Mouse (Mus musculus) myocyte (in vitro differentiated cells): Measurements from ENCODE around the gene Aip. TPM values are rescaled to one million over a fixed set of nuclear protein-coding genes. Genes with fewer than 3 reads are reported as not detected.

Source experiments
- H3K27me3 ChIP-seq: one replicate; pipeline ENCODE4 v1.6.1; 2011; ENCODE audit not compliant: control insufficient read depth, insufficient read depth, insufficient read length
- H3K36me3 ChIP-seq: one replicate; pipeline ENCODE4 v1.6.1; 2011; ENCODE audit not compliant: control insufficient read depth, insufficient read depth
- H3K4me2 ChIP-seq: one replicate; pipeline ENCODE4 v1.6.1; 2011; ENCODE audit warnings: low read depth, control low read depth
- H3K4me3 ChIP-seq: one replicate; pipeline ENCODE4 v1.5.1; 2011; ENCODE audit warnings: mild to moderate bottlenecking, control low read depth, moderate library complexity
- H3K79me2 ChIP-seq: one replicate; pipeline ENCODE4 v1.6.1; 2011; ENCODE audit not compliant: control insufficient read depth, insufficient read depth
- H3ac ChIP-seq: one replicate; pipeline ENCODE4 v1.6.1; 2011; ENCODE audit not compliant: control insufficient read depth, insufficient read length
- CEBPB ChIP-seq: IDR thresholded peaks from 2 replicates; pipeline ENCODE4 v1.6.1; 2011; ENCODE audit warnings: mild to moderate bottlenecking, moderate library complexity; ENCODE audit not compliant: poor library complexity, insufficient read depth, severe bottlenecking
- E2F4 ChIP-seq: IDR thresholded peaks from one replicate; pipeline ENCODE4 v1.6.1; 2011; ENCODE audit warnings: mild to moderate bottlenecking, control low read depth, moderate library complexity; ENCODE audit not compliant: insufficient read depth
- MAX ChIP-seq: IDR thresholded peaks from one replicate; pipeline ENCODE4 v1.6.1; 2011; ENCODE audit warnings: low read depth, mild to moderate bottlenecking, control low read depth
- MYOD1 ChIP-seq, 3 experiments: IDR thresholded peaks; one replicate each; pipeline ENCODE4 v1.6.1; 2011; ENCODE audit warnings: control low read depth in 2 of 3, low read depth in 2 of 3, mild to moderate bottlenecking in 2 of 3, moderate library complexity in 1 of 3; ENCODE audit not compliant: insufficient read length in 2 of 3, control insufficient read depth in 1 of 3
- MYOG ChIP-seq, 3 experiments: IDR thresholded peaks; one replicate each; pipeline ENCODE4 v1.6.1; 2011; ENCODE audit warnings: control low read depth in 2 of 3, low read depth in 2 of 3, mild to moderate bottlenecking in 2 of 3; ENCODE audit not compliant: insufficient read length in 2 of 3, control insufficient read depth in 1 of 3, insufficient read depth in 1 of 3
- POLR2A ChIP-seq: IDR thresholded peaks from one replicate; pipeline ENCODE4 v1.6.1; 2011; ENCODE audit warnings: low read depth, mild to moderate bottlenecking, control low read depth, moderate library complexity; ENCODE audit not compliant: insufficient read length
- POLR2AphosphoS2 ChIP-seq: IDR thresholded peaks from one replicate; pipeline ENCODE4 v1.6.1; 2011; ENCODE audit warnings: low read depth, control low read depth; ENCODE audit not compliant: insufficient read length
- REST ChIP-seq: IDR thresholded peaks from one replicate; pipeline ENCODE4 v1.6.1; 2011; ENCODE audit warnings: mild to moderate bottlenecking, control low read depth, moderate library complexity; ENCODE audit not compliant: insufficient read depth, insufficient read length
- SRF ChIP-seq: IDR thresholded peaks from one replicate; pipeline ENCODE4 v1.6.1; 2011; ENCODE audit warnings: low read depth; ENCODE audit not compliant: control insufficient read depth, insufficient read length
- TCF12 ChIP-seq: IDR thresholded peaks from one replicate; pipeline ENCODE4 v1.6.1; 2011; ENCODE audit warnings: mild to moderate bottlenecking, control low read depth; ENCODE audit not compliant: poor library complexity, insufficient read depth, severe bottlenecking
- TCF3 ChIP-seq: IDR thresholded peaks from one replicate; pipeline ENCODE4 v1.6.1; 2011; ENCODE audit warnings: low read depth, control low read depth; ENCODE audit not compliant: insufficient read length
- USF1 ChIP-seq: IDR thresholded peaks from one replicate; pipeline ENCODE4 v1.6.1; 2011; ENCODE audit warnings: low read depth, mild to moderate bottlenecking, control low read depth, moderate library complexity
- polyA plus RNA-seq: library from polyadenylated mRNA; unstranded; fragments of >200 nt; fragmentation: generic; extraction: Trizol; gene quantifications from one replicate; pipeline ENCODE4 v1.2.1, GENCODE M21; 2012; ENCODE audit warnings: missing spikeins

Aip gene
- polyA plus RNA-seq, 1 experiment, result 250 TPM

GRCm38 (mm10) chr19:4148819-4149218, 23.2 kb upstream of the Aip start:
- H3K4me2 ChIP-seq, result peak overlapping the region; percentile 82
- TF ChIP-seq POLR2A (no peak), TCF12 (no peak), REST (no peak)

DNA sequence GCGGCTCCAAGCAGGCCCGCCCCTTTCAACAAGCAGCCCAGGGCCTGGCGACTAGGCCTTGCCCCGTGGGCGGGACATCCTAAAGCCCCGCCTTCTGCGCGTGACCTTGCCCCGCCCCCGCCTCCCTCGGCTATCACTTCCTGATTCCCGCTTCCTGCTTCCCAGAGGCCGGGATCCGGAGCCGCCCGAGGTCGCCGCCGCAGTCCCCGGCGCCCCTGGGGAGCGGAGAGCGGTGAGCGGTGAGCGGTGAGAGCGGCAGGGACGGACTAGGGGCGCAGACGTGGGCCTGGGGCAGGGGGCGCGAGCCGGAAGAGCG, 22.8 kb upstream of the Aip start, which contains the start of gene Coro1b:
Coro1b (plus strand) TSS at position 129 of the 316 bp plus-strand sequence.
- H3K79me2 ChIP-seq, result peaks cover 15% of the 10 kb centered on the region
- peaks cover 6% of the 10 kb centered on the region for H3K36me3 ChIP-seq
- TF ChIP-seq REST (no peak), USF1 (peak; percentile 65), POLR2A (peak; percentile 83)
- H3K4me2 ChIP-seq, result peak within 1 kb of the TSS; percentile 86
- H3K27me3 ChIP-seq, result no peaks in the 10 kb centered on the region
- H3ac ChIP-seq, result peak within 1 kb of the TSS; percentile 23
- peak within 1 kb of the TSS; percentile 57 for H3K4me3 ChIP-seq

More at GRCm38 (mm10) chr19:4148819-4149218, 23.2 kb upstream of the Aip start:
- H3ac ChIP-seq, result peak overlapping the region; percentile 23
- H3K36me3 ChIP-seq, result peaks cover 7% of the 10 kb centered on the region
- H3K27me3 ChIP-seq, result no peaks in the 10 kb centered on the region
- H3K79me2 ChIP-seq, result peaks cover 15% of the 10 kb centered on the region
- peak overlapping the region; percentile 57 for H3K4me3 ChIP-seq

GRCm38 (mm10) chr19:4147782-4148490, 22.3 kb upstream of the Aip start:
- Histone ChIP-seq H3K36me3 (peaks cover 6% of the 10 kb centered on the region), H3K79me2 (peaks cover 15% of the 10 kb centered on the region), H3ac (peak overlapping the region; percentile 23), H3K4me3 (peak overlapping the region; percentile 57), H3K27me3 (no peaks in the 10 kb centered on the region), H3K4me2 (peak overlapping the region; percentile 86)
- TF ChIP-seq USF1 (no peak), E2F4 (no peak), MYOG (IDR thresholded peaks at IDR 0.05; ENCODE audit: control insufficient read depth in 1 of 3, insufficient read depth in 1 of 3, insufficient read length in 2 of 3, low read depth in 2 of 3) (no peak), CEBPB (no peak), MYOD1 (IDR thresholded peaks at IDR 0.05; ENCODE audit: control insufficient read depth in 1 of 3, insufficient read length in 2 of 3, low read depth in 2 of 3) (no peak), SRF (no peak), REST (no peak), POLR2A (no peak), MAX (no peak)

DNA sequence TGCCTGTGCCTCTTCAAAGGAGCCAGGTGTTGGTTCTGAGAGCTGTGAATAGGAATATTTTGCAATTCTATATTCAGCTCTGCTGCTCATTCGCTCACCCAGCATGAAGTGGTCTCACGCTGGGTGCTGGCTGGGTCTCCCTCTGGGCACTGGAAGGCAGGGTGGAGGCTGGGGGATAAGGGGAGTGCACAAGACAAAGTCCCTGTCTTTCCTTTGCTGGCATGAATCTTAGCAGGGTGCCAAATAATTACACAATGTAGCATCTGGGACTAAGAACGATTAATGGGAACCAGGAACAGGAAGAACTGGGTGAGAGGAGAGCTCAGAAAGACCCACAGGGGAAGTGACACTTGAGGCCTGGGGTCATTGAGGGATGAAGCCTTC, 21.4 kb upstream of the Aip start:
- Histone ChIP-seq H3K79me2 (peaks cover 15% of the 10 kb centered on the region), H3K4me2 (no peak overlapping the region), H3K27me3 (no peaks in the 10 kb centered on the region), H3K36me3 (peaks cover 6% of the 10 kb centered on the region), H3ac (no peak overlapping the region), H3K4me3 (no peak overlapping the region)
- TF ChIP-seq USF1 (no peak), TCF3 (no peak), POLR2A (no peak), REST (no peak), TCF12 (no peak), MAX (no peak), CEBPB (no peak), SRF (no peak), E2F4 (no peak), POLR2AphosphoS2 (no peak)

- TF ChIP-seq TCF12, result no peak
- no peak for TF ChIP-seq MYOG (IDR thresholded peaks at IDR 0.05; ENCODE audit: control insufficient read depth in 1 of 3, insufficient read depth in 1 of 3, insufficient read length in 2 of 3, low read depth in 2 of 3)
- TF ChIP-seq USF1, result no peak
- TF ChIP-seq MAX, result no peak
- TF ChIP-seq SRF, result no peak
- no peak for TF ChIP-seq E2F4
- no peak for TF ChIP-seq CEBPB
- TF ChIP-seq MYOD1 (IDR thresholded peaks at IDR 0.05; ENCODE audit: control insufficient read depth in 1 of 3, insufficient read length in 2 of 3, low read depth in 2 of 3), result no peak
- TF ChIP-seq POLR2AphosphoS2, result no peak
- TF ChIP-seq POLR2A, result no peak
- TF ChIP-seq TCF3, result no peak
- no peak for TF ChIP-seq REST
- no peak overlapping the region for H3K4me3 ChIP-seq
- no peak overlapping the region for H3ac ChIP-seq
- peaks cover 15% of the 10 kb centered on the region for H3K79me2 ChIP-seq
- H3K27me3 ChIP-seq, result no peaks in the 10 kb centered on the region
- H3K36me3 ChIP-seq, result peaks cover 6% of the 10 kb centered on the region
- H3K4me2 ChIP-seq, result no peak overlapping the region
These were observed 20.8 kb upstream of the Aip start for GRCm38 (mm10) chr19:4146366-4147021.
